Mouse (Mus musculus): ENCODE measurements around the gene Saysd1. TPM values are rescaled to one million over a fixed set of nuclear protein-coding genes. Genes with fewer than 3 reads are reported as not detected.

Gene Saysd1
- total and polyA plus RNA-seq, 2 experiments from 2014 or later = 6.8 to 11.4 TPM

- 88% methylated on average over 4 of the region's 4 CpGs for WGBS
- Histone ChIP-seq H3K9ac (replicated peaks; ENCODE audit: low read length) (no peak overlapping the region), H3K9me3 (ENCODE audit: low read length) (no peaks in the 10 kb centered on the region), H3K4me2 (ENCODE audit: low read depth, low read length) (no peak overlapping the region), H3K27me3 (ENCODE audit: insufficient read depth, low read length) (no peaks in the 10 kb centered on the region), H3K36me3 (ENCODE audit: insufficient read depth, low read length) (no peaks in the 10 kb centered on the region), H3K4me3 (ENCODE audit: low read length) (no peak overlapping the region), H3K27ac (no peak overlapping the region), H3K4me1 (ENCODE audit: insufficient read depth, low read length) (no peaks in the 10 kb centered on the region)
- DNase-seq (ENCODE audit: low spot score) = no peak
- TF ChIP-seq CTCF (IDR thresholded peaks at IDR 0.05; ENCODE audit: low read depth) = no peak
- ATAC-seq = no peak
Measured at GRCm38 (mm10) chr14:20154937-20155336, 16.6 kb upstream of the Saysd1 start.

DNA sequence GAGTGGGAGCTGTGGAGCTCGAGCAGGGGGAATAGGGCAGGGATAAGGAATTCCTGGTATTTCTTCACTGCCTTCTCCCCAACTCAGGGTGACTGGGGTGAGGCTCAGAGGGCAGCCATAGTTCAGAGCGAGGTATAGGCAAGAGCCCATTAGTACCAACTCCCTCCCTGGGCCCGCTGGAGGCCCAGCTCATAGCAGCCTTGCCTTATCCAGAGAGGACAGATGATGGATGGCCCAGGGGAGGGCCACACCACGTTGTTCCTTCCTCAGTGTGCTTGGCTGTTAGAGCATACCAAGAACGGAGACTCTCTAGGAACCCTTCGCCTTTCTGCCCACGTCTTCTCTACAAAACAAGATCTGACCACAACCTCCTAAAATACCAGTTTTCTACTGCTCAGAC is 15.9 kb upstream of the Saysd1 start:
- Histone ChIP-seq H3K9ac (replicated peaks; ENCODE audit: low read length) (no peak overlapping the region), H3K9me3 (ENCODE audit: low read length) (no peaks in the 10 kb centered on the region), H3K4me2 (ENCODE audit: low read depth, low read length) (no peak overlapping the region), H3K4me3 (ENCODE audit: low read length) (no peak overlapping the region), H3K36me3 (ENCODE audit: insufficient read depth, low read length) (no peaks in the 10 kb centered on the region), H3K27me3 (ENCODE audit: insufficient read depth, low read length) (no peaks in the 10 kb centered on the region), H3K4me1 (ENCODE audit: insufficient read depth, low read length) (no peaks in the 10 kb centered on the region), H3K27ac (no peak overlapping the region)
- no peak for DNase-seq (ENCODE audit: low spot score)
- WGBS = 67% methylated on average over 7 of the region's 7 CpGs
- no peak for ATAC-seq
- no peak for TF ChIP-seq CTCF (IDR thresholded peaks at IDR 0.05; ENCODE audit: low read depth)

DNA sequence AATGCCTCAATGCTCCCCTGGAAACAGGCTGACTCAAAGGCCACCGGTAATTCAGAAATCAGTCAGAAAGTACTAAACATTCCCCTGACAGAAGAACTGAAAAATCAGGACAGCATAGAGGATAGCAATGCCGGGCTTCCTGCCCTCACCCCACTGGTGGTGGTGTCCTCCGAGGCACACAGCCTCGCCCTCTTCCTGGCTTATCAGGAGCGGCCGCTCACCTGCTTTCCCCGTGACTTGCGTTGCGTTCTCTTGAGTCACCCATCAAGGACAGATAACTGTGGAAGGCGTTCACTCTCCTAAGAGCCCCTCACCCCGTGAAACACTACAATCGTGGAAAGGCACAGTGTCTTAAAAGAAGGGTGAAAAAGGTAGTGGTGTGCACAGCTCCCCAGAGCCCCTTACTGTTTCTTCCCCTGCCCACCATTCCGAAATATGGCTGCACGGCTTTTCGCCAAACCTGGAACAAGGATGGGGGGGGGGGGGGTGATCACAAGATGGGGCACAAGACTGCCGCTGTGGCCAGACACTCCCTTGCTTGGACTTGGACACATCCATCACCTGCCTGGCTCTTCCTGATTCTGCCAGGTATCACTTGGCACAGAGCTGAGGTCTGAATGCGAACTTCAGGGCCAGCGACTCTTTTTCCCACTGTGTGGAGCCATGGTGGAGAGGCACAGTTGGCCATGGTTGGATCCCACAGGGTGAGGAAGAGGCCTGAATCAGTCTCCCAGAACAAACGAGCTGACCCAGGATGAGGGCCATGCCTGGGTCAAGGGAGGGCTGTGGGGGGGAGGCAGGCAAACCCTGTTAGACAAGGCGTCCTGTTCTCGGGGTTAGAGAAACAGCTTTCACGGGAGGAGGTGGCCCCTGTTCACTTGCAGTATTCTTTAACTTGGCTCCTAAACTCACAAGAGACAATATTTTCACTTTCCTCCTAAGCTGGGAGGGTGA is 11.1 kb upstream of the Saysd1 start:
- 90% methylated on average over 22 of the region's 22 CpGs for WGBS
- no peak for DNase-seq (ENCODE audit: low spot score)
- H3K27me3 ChIP-seq (ENCODE audit: insufficient read depth, low read length) = no peaks in the 10 kb centered on the region
- no peak overlapping the region for H3K4me2 ChIP-seq (ENCODE audit: low read depth, low read length)
- no peak overlapping the region for H3K27ac ChIP-seq
- ATAC-seq = no peak
- no peaks in the 10 kb centered on the region for H3K4me1 ChIP-seq (ENCODE audit: insufficient read depth, low read length)
- no peak for TF ChIP-seq CTCF (IDR thresholded peaks at IDR 0.05; ENCODE audit: low read depth)
- no peak overlapping the region for H3K9ac ChIP-seq (replicated peaks; ENCODE audit: low read length)
- H3K36me3 ChIP-seq (ENCODE audit: insufficient read depth, low read length) = no peaks in the 10 kb centered on the region
- H3K9me3 ChIP-seq (ENCODE audit: low read length) = no peaks in the 10 kb centered on the region
- no peak overlapping the region for H3K4me3 ChIP-seq (ENCODE audit: low read length)

- no peak overlapping the region for H3K27ac ChIP-seq
- no peak for ATAC-seq
- H3K9ac ChIP-seq (replicated peaks; ENCODE audit: low read length) = no peak overlapping the region
- H3K4me3 ChIP-seq (ENCODE audit: low read length) = no peak overlapping the region
- TF ChIP-seq CTCF (IDR thresholded peaks at IDR 0.05; ENCODE audit: low read depth) = no peak
- no peak for DNase-seq (ENCODE audit: low spot score)
- no peaks in the 10 kb centered on the region for H3K9me3 ChIP-seq (ENCODE audit: low read length)
- 96% methylated on average over 11 of the region's 11 CpGs for WGBS
- no peaks in the 10 kb centered on the region for H3K36me3 ChIP-seq (ENCODE audit: insufficient read depth, low read length)
- H3K4me2 ChIP-seq (ENCODE audit: low read depth, low read length) = no peak overlapping the region
- H3K27me3 ChIP-seq (ENCODE audit: insufficient read depth, low read length) = no peaks in the 10 kb centered on the region
- H3K4me1 ChIP-seq (ENCODE audit: insufficient read depth, low read length) = no peaks in the 10 kb centered on the region
Measured at GRCm38 (mm10) chr14:20148514-20148913, 10.2 kb upstream of the Saysd1 start.

GRCm38 (mm10) chr14:20147854-20148253 is 9.5 kb upstream of the Saysd1 start:
- no peak for DNase-seq (ENCODE audit: low spot score)
- Histone ChIP-seq H3K27me3 (ENCODE audit: insufficient read depth, low read length) (no peaks in the 10 kb centered on the region), H3K4me1 (ENCODE audit: insufficient read depth, low read length) (no peaks in the 10 kb centered on the region), H3K27ac (no peak overlapping the region), H3K4me2 (ENCODE audit: low read depth, low read length) (no peak overlapping the region), H3K9ac (replicated peaks; ENCODE audit: low read length) (no peak overlapping the region), H3K36me3 (ENCODE audit: insufficient read depth, low read length) (no peaks in the 10 kb centered on the region), H3K9me3 (ENCODE audit: low read length) (no peaks in the 10 kb centered on the region), H3K4me3 (ENCODE audit: low read length) (no peak overlapping the region)
- no peak for ATAC-seq
- 85% methylated on average over 7 of the region's 7 CpGs for WGBS
- no peak for TF ChIP-seq CTCF (IDR thresholded peaks at IDR 0.05; ENCODE audit: low read depth)

DNA sequence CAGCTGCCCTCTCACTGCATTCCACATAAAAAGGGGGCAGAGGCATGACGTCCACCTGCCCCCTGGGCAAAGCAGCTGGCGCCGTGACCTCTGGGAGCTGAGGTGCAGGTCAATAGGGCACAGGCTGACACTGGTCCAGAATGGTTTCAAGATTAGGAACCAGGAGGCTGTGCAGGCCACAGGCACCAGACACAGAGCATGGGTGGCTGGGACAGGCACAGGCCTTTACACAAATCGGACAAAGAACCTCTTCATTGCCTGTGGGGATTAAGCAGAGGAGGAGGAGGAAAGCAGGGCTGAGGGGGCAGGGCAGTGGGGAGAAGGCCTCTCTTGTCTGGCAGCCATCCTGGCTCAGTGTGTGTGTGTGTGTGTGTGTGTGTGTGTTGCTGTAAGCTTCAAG is 5.8 kb upstream of the Saysd1 start:
- Histone ChIP-seq H3K36me3 (ENCODE audit: insufficient read depth, low read length) (no peaks in the 10 kb centered on the region), H3K4me3 (ENCODE audit: low read length) (no peak overlapping the region), H3K27me3 (ENCODE audit: insufficient read depth, low read length) (no peaks in the 10 kb centered on the region), H3K9ac (replicated peaks; ENCODE audit: low read length) (no peak overlapping the region), H3K27ac (no peak overlapping the region), H3K4me1 (ENCODE audit: insufficient read depth, low read length) (no peaks in the 10 kb centered on the region), H3K9me3 (ENCODE audit: low read length) (no peaks in the 10 kb centered on the region), H3K4me2 (ENCODE audit: low read depth, low read length) (no peak overlapping the region)
- whole genome bisulfite sequencing = 64% methylated on average over 4 of the region's 4 CpGs
- peak; percentile 57; the same call in 1 of the 2 replicates for ATAC-seq
- TF ChIP-seq CTCF (IDR thresholded peaks at IDR 0.05; ENCODE audit: low read depth) = no peak
- DNase-seq (ENCODE audit: low spot score) = no peak

Measured in hindbrain, postnatal 0 days (tissue).